Mouse (Mus musculus): Measurements from ENCODE around the gene Ssr4.

GRCm38 (mm10) chrX:73793505-73793904 is 6.7 kb downstream of the Ssr4 start:
- TF ChIP-seq CTCF (conservative IDR thresholded peaks at IDR 0.05 in 1 of 2, IDR thresholded peaks at IDR 0.05 in 1 of 2; ENCODE audit: low read depth in 2 of 2, low read length in 2 of 2) (no peak), HCFC1 (IDR thresholded peaks at IDR 0.05; ENCODE audit: low read depth, low read length) (no peak), EP300 (IDR thresholded peaks at IDR 0.05; ENCODE audit: low read length) (no peak), ZNF384 (IDR thresholded peaks at IDR 0.05; ENCODE audit: low read depth, low read length) (no peak), MAFK (IDR thresholded peaks at IDR 0.05; ENCODE audit: insufficient replicate concordance, low read length) (no peak), KAT2A (IDR thresholded peaks at IDR 0.05; ENCODE audit: insufficient replicate concordance, low read length) (no peak), NRF1 (IDR thresholded peaks at IDR 0.05; ENCODE audit: low read depth, low read length) (no peak)

All from CH12.LX (cell line).